Mouse (Mus musculus) stomach, embryonic 16.5 days (tissue): Measurements from ENCODE around the gene Adat1. TPM values are rescaled to one million over a fixed set of nuclear protein-coding genes. Genes with fewer than 3 reads are reported as not detected.

ENCODE experiments used
- ATAC-seq: fragments of 200-750 bp; cut with Nextera tagmentation; 2 replicates; pipeline ENCODE4 v1.8.0; 2017; ENCODE audit warnings: moderate number of reproducible peaks, moderate TSS enrichment; ENCODE audit not compliant: insufficient read depth, low FRiP score
- H3K27ac ChIP-seq: fragments of 300-500 bp; sonication (generic); 2 replicates; pipeline ENCODE4 v1.5.1; 2014; ENCODE audit warnings: low read length
- H3K27me3 ChIP-seq: fragments of 300-500 bp; sonication (generic); 2 replicates; pipeline ENCODE4 v1.6.1; 2014; ENCODE audit warnings: low read length, control low read depth, mixed read lengths; ENCODE audit not compliant: control insufficient read depth, insufficient read depth
- H3K36me3 ChIP-seq: fragments of 300-500 bp; sonication (generic); 2 replicates; pipeline ENCODE4 v1.6.1; 2014; ENCODE audit warnings: low read length; ENCODE audit not compliant: control insufficient read depth, insufficient read depth
- H3K4me1 ChIP-seq: fragments of 300-500 bp; sonication (generic); 2 replicates; pipeline ENCODE4 v1.6.1; 2014; ENCODE audit warnings: low read length, control low read depth, mixed read lengths; ENCODE audit not compliant: control insufficient read depth, insufficient read depth
- H3K4me2 ChIP-seq: fragments of 300-500 bp; sonication (generic); 2 replicates; pipeline ENCODE4 v1.6.1; 2014; ENCODE audit warnings: low read depth, low read length, mixed read lengths
- H3K4me3 ChIP-seq: fragments of 300-500 bp; sonication (generic); replicated peaks from 2 replicates; pipeline ENCODE4 v1.5.1; 2014; ENCODE audit warnings: mild to moderate bottlenecking, low read length
- H3K9ac ChIP-seq: fragments of 300-500 bp; sonication (generic); 2 replicates; pipeline ENCODE4 v1.6.1; 2014; ENCODE audit warnings: low read length
- H3K9me3 ChIP-seq: fragments of 300-500 bp; sonication (generic); replicated peaks from 2 replicates; pipeline ENCODE4 v1.6.1; 2016; ENCODE audit warnings: low read length, control low read depth; ENCODE audit not compliant: control insufficient read depth
- WGBS: fragments of 180-500 bp; shearing (Covaris S2); extraction: QIAGEN DNeasy Blood & Tissue Kit; methylation state at CpG from one replicate; pipeline ENCODE4 v1.1.7; 2014; 5-methylcytosine and 5-hydroxymethylcytosine counted together
- polyA plus RNA-seq: library from polyadenylated mRNA; unstranded; fragments of >200 nt; fragmentation: Nextera tagmentation; extraction: Ambion mirVana; gene quantifications from 2 replicates; pipeline ENCODE4 v1.2.1, GENCODE M21; 2015

Gene Adat1
- polyA plus RNA-seq, 1 experiment from 2014 or later, result 8.3 TPM

- Histone ChIP-seq H3K27ac (no peak overlapping the region), H3K9ac (no peak overlapping the region), H3K4me3 (no peak overlapping the region), H3K36me3 (no peaks in the 10 kb centered on the region), H3K9me3 (no peaks in the 10 kb centered on the region), H3K4me1 (no peaks in the 10 kb centered on the region), H3K4me2 (no peak overlapping the region), H3K27me3 (no peaks in the 10 kb centered on the region)
- whole genome bisulfite sequencing, result 78% methylated on average over 4 of the region's 4 CpGs
- no peak for ATAC-seq
Observed at GRCm38 (mm10) chr8:111920971-111921370, 71.1 kb downstream of the Adat1 start.

- Histone ChIP-seq H3K36me3 (no peaks in the 10 kb centered on the region), H3K4me2 (no peak overlapping the region), H3K4me1 (no peaks in the 10 kb centered on the region), H3K4me3 (no peak overlapping the region), H3K27me3 (no peaks in the 10 kb centered on the region), H3K9ac (no peak overlapping the region), H3K27ac (no peak overlapping the region), H3K9me3 (no peaks in the 10 kb centered on the region)
- 80% methylated on average over 2 of the region's 2 CpGs for WGBS
- ATAC-seq, result no peak
Observed at GRCm38 (mm10) chr8:111919663-111920062, 72.4 kb downstream of the Adat1 start.

Other genes with a start within 250 kb of the Adat1 start
- gene Bcar1, start 248.5 kb downstream of the Adat1 start, polyA plus RNA-seq, result 38.5 and 44.6 TPM in 2 replicates
- 179 and 197 TPM in 2 replicates for gene Cfdp1, start 138.0 kb downstream of the Adat1 start, polyA plus RNA-seq
- 9.5 and 10.6 TPM in 2 replicates for gene Tmem170, start 115.6 kb downstream of the Adat1 start, polyA plus RNA-seq
- 1.3 and 1.6 TPM in 2 replicates for gene Chst5, start 81.9 kb downstream of the Adat1 start, polyA plus RNA-seq
- gene Tmem231, start 58.4 kb downstream of the Adat1 start, polyA plus RNA-seq, result 12.9 and 13.0 TPM in 2 replicates
- gene Gabarapl2, start 51.6 kb downstream of the Adat1 start, polyA plus RNA-seq, result 186 and 199 TPM in 2 replicates
- 173 and 181 TPM in 2 replicates for gene Kars, start 19.0 kb upstream of the Adat1 start, polyA plus RNA-seq
- 20.4 and 20.5 TPM in 2 replicates for gene Terf2ip, start 19.1 kb upstream of the Adat1 start, polyA plus RNA-seq
- 0.50 and 0.57 TPM in 2 replicates for gene Gm6793, start 22.7 kb upstream of the Adat1 start, polyA plus RNA-seq